Mouse (Mus musculus): ENCODE data around the gene 1700086D15Rik.

GRCm38 (mm10) chr11:65202236-65202635 lies 42.5 kb upstream of the 1700086D15Rik start:
- TF ChIP-seq EP300 (IDR thresholded peaks at IDR 0.05) (no peak; the same call in 1 of the 2 replicates), CTCF (IDR thresholded peaks at IDR 0.05) (no peak)

All from lung, postnatal 0 days (tissue).